Mouse (Mus musculus): ENCODE measurements around the gene Rufy4. TPM values are rescaled to one million over a fixed set of nuclear protein-coding genes. Genes with fewer than 3 reads are reported as not detected.
"Not testable (repeated sequence)": the region's sequence is repeated elsewhere in the genome, so short reads cannot be mapped to it uniquely, and the experiment has no call there.

Rufy4 gene
- total and polyA plus RNA-seq, 3 experiments = not detected

DNA sequence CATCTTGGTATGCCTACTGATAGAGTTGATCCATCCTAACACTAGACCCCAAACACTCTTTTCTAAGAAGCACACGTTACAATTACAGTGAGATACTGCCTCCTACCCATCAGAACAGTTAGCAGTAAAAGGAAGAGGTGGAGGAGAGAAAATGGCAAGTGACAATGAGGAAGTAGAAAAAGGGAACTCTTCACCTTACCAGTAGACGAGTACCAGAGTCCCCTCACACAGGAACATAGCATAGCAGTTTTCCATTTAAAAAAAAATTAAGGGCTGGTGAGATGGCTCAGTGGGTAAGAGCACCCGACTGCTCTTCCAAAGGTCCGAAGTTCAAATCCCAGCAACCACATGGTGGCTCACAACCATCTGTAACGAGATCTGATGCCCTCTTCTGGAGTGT lies 34.3 kb downstream of the Rufy4 start:
- H3K4me1 ChIP-seq (ENCODE audit: control insufficient read depth in 1 of 2, insufficient read depth in 2 of 2) = peaks cover 0 to 18% of the 10 kb centered on the region in 2 experiments; a peak in 3 of 4 replicates
- H3K27ac ChIP-seq (ENCODE audit: insufficient read depth, low read depth); H3K9me3 ChIP-seq (replicated peaks; ENCODE audit: low read length); H3K4me2 ChIP-seq (ENCODE audit: insufficient read depth, low read depth, poor library complexity, severe bottlenecking); H3K9ac ChIP-seq (ENCODE audit: insufficient read depth, low read depth); H3K36me3 ChIP-seq (replicated peaks in 1 of 2; ENCODE audit: control insufficient read depth in 1 of 2, insufficient read depth in 1 of 2, low read length in 1 of 2); in situ Hi-C loops (cut with MboI; ENCODE audit: low pct_ligation_motif_present, low pct_unique_long_range_greater_than_20kb, low sequenced_read_pairs); H3K79me2 ChIP-seq (replicated peaks; ENCODE audit: control insufficient read depth, extremely low read depth, insufficient read depth, poor library complexity, severe bottlenecking); dilution Hi-C loops (cut with MboI; ENCODE audit: extremely low pct_ligation_motif_present, extremely low pct_unique_long_range_greater_than_20kb, low sequenced_read_pairs); H3K4me3 ChIP-seq (replicated peaks in 1 of 3; ENCODE audit: low read depth in 2 of 3, low read length in 2 of 3, poor library complexity in 1 of 3); H3K27me3 ChIP-seq (replicated peaks): not testable (repeated sequence)
- TF ChIP-seq EP300 (IDR thresholded peaks at IDR 0.05; ENCODE audit: low read length) (0 out of 2 replicates have a peak, but pooled peaks have one; percentile 31), ZNF384 (IDR thresholded peaks at IDR 0.05; ENCODE audit: low read depth, low read length) (peak; percentile 48; the same call in 1 of the 2 replicates), ELF1 (IDR thresholded peaks at IDR 0.05; ENCODE audit: low read depth, low read length) (0 out of 2 replicates have a peak, but pooled peaks have one; percentile 25)
- DNase-seq (ENCODE audit: extremely low read depth) = peak; percentile 35

DNA sequence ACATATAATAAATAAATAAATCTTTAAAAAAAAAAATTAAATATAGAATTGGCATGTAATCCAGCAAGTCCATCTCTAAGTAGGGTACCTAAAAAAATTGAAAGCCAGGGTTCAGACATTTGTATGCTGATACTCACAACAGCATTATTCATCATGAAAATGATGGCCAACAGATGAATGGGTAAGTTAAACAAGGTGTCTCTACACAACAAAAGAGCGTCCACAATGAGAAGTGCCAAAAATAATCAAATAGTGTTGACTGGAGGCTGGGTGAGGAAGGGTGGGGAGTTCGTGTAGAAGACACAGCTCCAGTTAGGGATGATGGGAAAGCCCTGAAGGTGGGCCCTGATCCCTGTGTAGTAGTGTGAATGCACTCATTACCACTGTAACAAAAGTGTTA lies 34.7 kb downstream of the Rufy4 start:
- TF ChIP-seq NELFE (IDR thresholded peaks at IDR 0.05; ENCODE audit: low read depth, low read length) (no peak), RAD21 (IDR thresholded peaks at IDR 0.05; ENCODE audit: low read depth, low read length) (no peak), POLR2A (IDR thresholded peaks at IDR 0.05; ENCODE audit: low read depth, low read length) (no peak), ELF1 (IDR thresholded peaks at IDR 0.05; ENCODE audit: low read depth, low read length) (no peak), ZC3H11A (IDR thresholded peaks at IDR 0.05; ENCODE audit: low read depth, low read length) (no peak), IRF4 (IDR thresholded peaks at IDR 0.05; ENCODE audit: low read depth, low read length) (no peak), TCF12 (IDR thresholded peaks at IDR 0.05; ENCODE audit: low read depth, low read length) (no peak), E2F4 (IDR thresholded peaks at IDR 0.05; ENCODE audit: insufficient replicate concordance, low read depth, low read length) (no peak), GABPA (IDR thresholded peaks at IDR 0.05; ENCODE audit: insufficient replicate concordance, low read depth, low read length) (no peak), SIN3A (IDR thresholded peaks at IDR 0.05; ENCODE audit: low read length) (no peak), ZMIZ1 (IDR thresholded peaks at IDR 0.05; ENCODE audit: low read depth, low read length) (no peak), ZNF384 (IDR thresholded peaks at IDR 0.05; ENCODE audit: low read depth, low read length) (no peak)
- no peaks in the 10 kb centered on the region for H3K9me3 ChIP-seq (replicated peaks; ENCODE audit: low read length)
- no peaks in the 10 kb centered on the region for H3K27me3 ChIP-seq (replicated peaks)
- in situ Hi-C loops (cut with MboI; ENCODE audit: low pct_ligation_motif_present, low pct_unique_long_range_greater_than_20kb, low sequenced_read_pairs) (no loop called here), dilution Hi-C loops (cut with MboI; ENCODE audit: extremely low pct_ligation_motif_present, extremely low pct_unique_long_range_greater_than_20kb, low sequenced_read_pairs) (no loop called here)
- H3K9ac ChIP-seq (ENCODE audit: insufficient read depth, low read depth) = no peak overlapping the region
- no peaks in the 10 kb centered on the region for H3K36me3 ChIP-seq (replicated peaks in 1 of 2; ENCODE audit: control insufficient read depth in 1 of 2, insufficient read depth in 1 of 2, low read length in 1 of 2)
- H3K4me3 ChIP-seq (replicated peaks in 1 of 3; ENCODE audit: low read depth in 2 of 3, low read length in 2 of 3, poor library complexity in 1 of 3) = no peak overlapping the region
- H3K27ac ChIP-seq (ENCODE audit: insufficient read depth, low read depth) = no peak overlapping the region
- H3K4me2 ChIP-seq (ENCODE audit: insufficient read depth, low read depth, poor library complexity, severe bottlenecking) = no peak overlapping the region
- no peaks in the 10 kb centered on the region for H3K79me2 ChIP-seq (replicated peaks; ENCODE audit: control insufficient read depth, extremely low read depth, insufficient read depth, poor library complexity, severe bottlenecking)
- H3K4me1 ChIP-seq (ENCODE audit: control insufficient read depth in 1 of 2, insufficient read depth in 2 of 2) = peaks cover 0 to 16% of the 10 kb centered on the region in 2 experiments; a peak in 3 of 4 replicates
- DNase-seq (ENCODE audit: extremely low read depth) = no peak

DNA sequence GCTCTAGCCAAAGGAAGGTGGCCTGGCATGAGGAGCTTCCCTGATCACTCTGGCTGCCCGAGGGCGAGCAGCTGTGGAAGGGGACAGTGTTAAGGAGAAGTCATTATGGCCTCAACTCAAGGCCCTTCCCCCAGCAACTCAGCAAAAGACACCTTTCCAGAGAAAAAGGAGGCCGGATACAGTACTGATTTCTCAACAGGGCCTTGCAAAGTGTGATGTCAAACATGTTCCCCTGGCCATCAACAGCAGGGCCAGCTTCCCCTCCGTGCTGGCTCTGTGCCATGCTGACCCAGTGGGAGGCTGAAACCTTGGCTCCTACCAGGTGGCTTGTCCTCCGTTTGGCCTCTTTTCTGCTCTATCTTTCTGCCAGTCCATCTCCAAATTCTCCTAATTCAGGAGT lies 41.8 kb downstream of the Rufy4 start:
- Histone ChIP-seq H3K9ac (ENCODE audit: insufficient read depth, low read depth) (no peak overlapping the region), H3K79me2 (replicated peaks; ENCODE audit: control insufficient read depth, extremely low read depth, insufficient read depth, poor library complexity, severe bottlenecking) (no peaks in the 10 kb centered on the region), H3K36me3 (replicated peaks in 1 of 2; ENCODE audit: control insufficient read depth in 1 of 2, insufficient read depth in 1 of 2, low read length in 1 of 2) (no peaks in the 10 kb centered on the region), H3K9me3 (replicated peaks; ENCODE audit: low read length) (no peaks in the 10 kb centered on the region), H3K27ac (ENCODE audit: insufficient read depth, low read depth) (no peak overlapping the region), H3K27me3 (replicated peaks) (peaks cover 30% of the 10 kb centered on the region), H3K4me2 (ENCODE audit: insufficient read depth, low read depth, poor library complexity, severe bottlenecking) (no peak overlapping the region), H3K4me1 (ENCODE audit: control insufficient read depth in 1 of 2, insufficient read depth in 2 of 2) (no peaks in the 10 kb centered on the region), H3K4me3 (replicated peaks in 1 of 3; ENCODE audit: low read depth in 2 of 3, low read length in 2 of 3, poor library complexity in 1 of 3) (no peak overlapping the region)
- in situ Hi-C loops (cut with MboI; ENCODE audit: low pct_ligation_motif_present, low pct_unique_long_range_greater_than_20kb, low sequenced_read_pairs) = no loop called here
- dilution Hi-C loops (cut with MboI; ENCODE audit: extremely low pct_ligation_motif_present, extremely low pct_unique_long_range_greater_than_20kb, low sequenced_read_pairs) = no loop called here
- TF ChIP-seq ELF1 (IDR thresholded peaks at IDR 0.05; ENCODE audit: low read depth, low read length) (no peak), ZMIZ1 (IDR thresholded peaks at IDR 0.05; ENCODE audit: low read depth, low read length) (no peak), ZNF384 (IDR thresholded peaks at IDR 0.05; ENCODE audit: low read depth, low read length) (no peak), TBP (conservative IDR thresholded peaks at IDR 0.05; ENCODE audit: low read depth, low read length) (no peak), NRF1 (IDR thresholded peaks at IDR 0.05; ENCODE audit: low read depth, low read length) (no peak), CTCF (conservative IDR thresholded peaks at IDR 0.05 in 1 of 2, IDR thresholded peaks at IDR 0.05 in 1 of 2; ENCODE audit: low read depth in 2 of 2, low read length in 2 of 2) (no peak), E2F4 (IDR thresholded peaks at IDR 0.05; ENCODE audit: insufficient replicate concordance, low read depth, low read length) (no peak), JUN (IDR thresholded peaks at IDR 0.05; ENCODE audit: insufficient read depth, low read depth, low read length) (no peak), NELFE (IDR thresholded peaks at IDR 0.05; ENCODE audit: low read depth, low read length) (no peak), MAX (IDR thresholded peaks at IDR 0.05; ENCODE audit: low read length) (no peak), MYC (IDR thresholded peaks at IDR 0.05; ENCODE audit: low read depth, low read length) (no peak), MAFK (IDR thresholded peaks at IDR 0.05; ENCODE audit: insufficient replicate concordance, low read length) (no peak), UBTF (IDR thresholded peaks at IDR 0.05; ENCODE audit: low read depth, low read length) (no peak), CHD2 (IDR thresholded peaks at IDR 0.05; ENCODE audit: low read length) (no peak), SMC3 (IDR thresholded peaks at IDR 0.05; ENCODE audit: low read depth, low read length) (no peak), USF2 (conservative IDR thresholded peaks at IDR 0.05; ENCODE audit: low read depth, low read length) (no peak), ZKSCAN1 (IDR thresholded peaks at IDR 0.05; ENCODE audit: borderline replicate concordance, low read depth, low read length) (no peak), EP300 (IDR thresholded peaks at IDR 0.05; ENCODE audit: low read length) (no peak)
- DNase-seq (ENCODE audit: extremely low read depth) = no peak

Data from CH12.LX (cell line).